Mouse (Mus musculus) large intestine, adult 2 months (tissue): ENCODE measurements around the gene Osgep. TPM values are rescaled to one million over a fixed set of nuclear protein-coding genes. Genes with fewer than 3 reads are reported as not detected.
"Not testable (repeated sequence)": the region's sequence is repeated elsewhere in the genome, so short reads cannot be mapped to it uniquely, and the experiment has no call there.

Experiments
- DNase-seq: peaks from one replicate; pipeline ENCODE4 v3.0.0-alpha.2; 2012; ENCODE audit warnings: low read depth, low spot score
- WGBS: fragments of 180-500 bp; shearing (Covaris S2); methylation state at CpG from one replicate; pipeline ENCODE4 v1.1.7; 2018; 5-methylcytosine and 5-hydroxymethylcytosine counted together
- polyA plus RNA-seq: library from polyadenylated mRNA; depleted of rRNA; stranded (reverse); fragments of >200 nt; gene quantifications from 2 replicates; pipeline ENCODE4 v1.2.3, GENCODE M21; 2012; rRNA removed

The Osgep gene
- polyA plus RNA-seq: 57.4 and 75.0 TPM in 2 replicates

DNA sequence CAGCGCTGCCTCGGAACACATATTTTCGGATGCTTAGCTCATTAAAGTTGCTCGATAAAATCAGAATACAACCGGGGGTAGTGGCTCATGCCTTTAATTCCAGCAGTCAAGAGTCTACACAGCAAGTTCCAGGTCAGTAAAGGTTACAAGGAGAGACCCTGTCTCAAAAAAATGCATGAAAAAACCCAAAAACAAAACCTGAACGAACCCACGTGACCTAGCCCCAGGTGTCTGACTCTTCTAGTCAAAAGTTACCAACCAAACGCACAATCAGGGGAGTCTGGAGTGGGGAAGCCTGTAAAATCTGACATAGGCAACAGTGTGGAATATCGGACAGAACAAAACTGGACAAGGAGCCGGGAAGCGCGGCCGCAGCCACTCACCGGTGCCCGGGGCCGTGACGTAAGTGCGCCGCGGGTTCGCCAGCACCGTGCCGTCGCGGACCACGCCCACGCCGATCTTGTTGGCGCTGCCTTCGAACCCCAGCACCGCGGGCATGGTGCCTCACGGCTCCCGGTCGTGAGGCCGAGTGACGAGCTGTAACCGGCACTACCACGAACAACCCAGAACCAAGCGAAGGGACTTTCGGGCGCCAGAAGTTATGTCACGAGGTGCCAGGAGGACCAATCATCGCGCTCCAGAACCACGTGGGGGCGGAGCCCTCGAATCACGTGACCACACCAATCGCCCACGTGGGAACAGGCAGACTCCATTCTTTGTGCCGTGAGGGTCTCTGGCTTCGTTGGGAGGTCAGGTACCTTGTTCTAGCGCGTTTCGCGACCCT, at the start of gene Osgep, which contains the start of gene Apex1:
TSS of gene Osgep (minus strand) at position 613 of the 784 bp plus-strand sequence.
TSS of gene Apex1 (plus strand) at position 688 of the 784 bp plus-strand sequence.
- DNase-seq: peak; percentile 81
- WGBS: under 1% methylated on average over 57 of the region's 57 CpGs

DNA sequence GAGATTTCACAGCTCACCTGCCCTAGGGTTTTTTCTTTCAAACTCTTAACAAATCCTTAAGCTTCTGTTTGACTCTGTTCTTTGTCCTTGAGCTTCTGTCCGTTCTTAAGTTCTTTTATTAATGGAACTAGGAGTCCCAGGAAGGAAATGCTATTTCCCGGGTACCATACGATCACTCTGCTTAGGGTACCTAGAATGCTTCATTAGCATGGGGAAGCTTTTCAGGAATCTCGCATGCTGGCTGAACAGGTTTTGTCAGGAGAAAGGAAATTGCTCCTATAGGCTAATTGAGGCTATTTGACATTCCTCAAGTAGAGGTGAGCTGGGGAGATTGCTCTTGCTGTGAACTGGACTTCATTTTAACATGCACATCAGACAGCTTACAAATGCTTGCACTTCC, 49.0 kb upstream of the Osgep start:
- no peak for DNase-seq
- 35% methylated on average over 4 of the region's 4 CpGs for WGBS

DNA sequence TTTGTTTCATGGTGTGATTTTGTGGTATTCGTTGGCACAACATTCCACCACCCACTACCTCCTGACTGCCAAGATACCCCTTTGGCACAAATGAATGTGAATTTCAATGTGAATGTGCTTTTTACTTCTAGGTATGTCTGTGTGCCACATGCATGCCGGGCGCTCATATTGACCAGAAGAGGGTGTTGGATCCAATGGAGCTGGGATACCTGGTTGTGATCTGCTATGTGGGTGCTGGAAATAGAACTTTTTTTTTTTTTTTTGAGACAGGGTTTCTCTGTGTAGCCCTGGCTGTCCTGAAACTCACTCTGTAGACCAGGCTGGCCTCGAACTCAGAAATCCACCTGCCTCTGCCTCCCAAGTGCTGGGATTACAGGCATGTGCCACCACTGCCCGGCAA, 48.4 kb upstream of the Osgep start:
- not testable (repeated sequence) for DNase-seq
- 92% methylated on average over 5 of the region's 5 CpGs for WGBS

DNA sequence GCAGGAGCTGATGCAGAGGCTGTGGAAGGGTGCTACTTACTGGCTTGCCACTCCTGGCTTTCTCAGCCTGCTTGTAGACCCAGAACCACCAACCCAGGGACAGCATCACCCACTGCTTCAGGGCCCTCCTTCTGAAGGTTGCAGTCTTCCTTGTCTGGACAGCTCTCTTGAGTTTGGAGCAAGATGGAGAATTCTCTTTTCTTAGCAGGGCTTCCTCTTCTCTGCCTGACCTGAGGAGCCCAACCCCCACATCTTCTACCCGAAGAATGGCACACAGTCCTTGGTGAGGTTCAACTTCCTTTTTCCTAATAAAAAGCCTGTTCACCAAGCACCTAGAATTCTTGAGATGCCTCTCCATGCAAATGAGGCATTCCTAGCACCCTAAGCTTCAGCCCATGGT, 46.1 kb upstream of the Osgep start:
- no peak for DNase-seq
- 38% methylated on average over 1 of the region's 1 CpGs for WGBS

DNA sequence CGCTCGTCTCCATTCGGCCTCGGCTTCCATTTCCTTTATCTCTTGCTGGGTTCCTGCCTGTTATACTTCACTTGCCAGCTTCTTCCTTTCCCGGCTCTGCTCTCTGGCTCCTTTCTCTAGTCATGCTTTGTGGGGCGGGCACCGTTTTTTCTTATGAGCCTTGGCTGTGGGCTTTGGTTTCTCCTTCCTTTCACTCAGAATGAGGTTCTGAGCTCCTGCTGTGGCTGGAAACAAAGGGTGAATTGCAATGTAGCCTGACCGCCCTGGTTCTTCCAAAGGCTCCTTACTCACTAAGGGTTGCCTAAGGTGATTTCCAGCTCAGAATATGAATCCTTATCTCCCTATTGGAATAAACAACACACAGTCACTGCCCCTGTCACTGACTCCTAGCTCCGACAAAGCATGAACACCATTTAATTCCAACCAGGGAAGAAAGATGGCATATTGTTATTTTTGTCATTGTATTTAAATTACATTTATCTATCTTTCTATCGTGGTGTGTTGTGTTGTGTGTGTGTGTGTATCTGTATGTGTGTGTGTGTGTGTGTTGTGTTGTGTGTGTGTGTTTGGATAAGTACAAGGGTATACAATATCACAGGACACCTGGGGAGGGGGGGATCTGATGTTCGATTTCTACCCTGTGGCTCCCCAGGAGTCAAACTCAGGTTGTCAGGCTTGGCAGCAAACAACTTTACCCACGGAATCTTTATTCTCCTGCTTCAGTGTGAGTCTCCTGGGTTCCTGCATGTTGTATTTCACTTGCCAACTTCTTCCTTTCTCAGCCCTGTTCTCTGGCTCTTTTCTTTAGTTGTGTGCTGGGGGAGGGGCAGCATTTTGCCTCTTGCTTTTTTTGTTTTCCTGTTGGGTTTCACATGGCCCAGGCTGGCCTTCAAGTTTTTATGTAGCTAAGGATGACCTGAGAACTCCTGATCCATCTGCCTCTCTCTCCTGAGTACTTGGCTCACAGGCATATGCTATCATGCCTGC, 45.2 kb upstream of the Osgep start:
- 60% methylated on average over 12 of the region's 12 CpGs for WGBS

DNA sequence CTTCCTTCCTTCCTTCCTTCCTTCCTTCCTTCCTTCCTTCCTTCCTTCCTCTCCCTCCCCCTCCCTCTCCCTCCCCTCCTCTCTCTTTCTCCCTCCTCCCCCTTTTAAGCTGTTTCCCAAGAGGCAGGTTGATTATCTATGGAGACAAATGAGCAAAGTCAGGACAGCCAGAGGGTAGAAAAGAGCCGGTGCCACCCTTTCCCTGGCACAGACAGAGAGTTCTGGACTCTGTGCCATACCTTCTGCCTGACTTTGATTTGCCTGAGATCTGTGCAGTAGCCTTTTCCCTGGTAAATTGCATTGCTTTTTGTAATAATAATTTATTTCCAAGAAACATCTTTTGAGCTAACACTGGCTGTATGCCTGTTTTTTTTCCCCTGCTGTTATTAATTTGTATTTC, 44.3 kb upstream of the Osgep start:
- no peak for DNase-seq
- 17% methylated on average over 1 of the region's 1 CpGs for WGBS

More for the DNA sequence above, 45.2 kb upstream of the Osgep start:
- no peak for DNase-seq

DNA sequence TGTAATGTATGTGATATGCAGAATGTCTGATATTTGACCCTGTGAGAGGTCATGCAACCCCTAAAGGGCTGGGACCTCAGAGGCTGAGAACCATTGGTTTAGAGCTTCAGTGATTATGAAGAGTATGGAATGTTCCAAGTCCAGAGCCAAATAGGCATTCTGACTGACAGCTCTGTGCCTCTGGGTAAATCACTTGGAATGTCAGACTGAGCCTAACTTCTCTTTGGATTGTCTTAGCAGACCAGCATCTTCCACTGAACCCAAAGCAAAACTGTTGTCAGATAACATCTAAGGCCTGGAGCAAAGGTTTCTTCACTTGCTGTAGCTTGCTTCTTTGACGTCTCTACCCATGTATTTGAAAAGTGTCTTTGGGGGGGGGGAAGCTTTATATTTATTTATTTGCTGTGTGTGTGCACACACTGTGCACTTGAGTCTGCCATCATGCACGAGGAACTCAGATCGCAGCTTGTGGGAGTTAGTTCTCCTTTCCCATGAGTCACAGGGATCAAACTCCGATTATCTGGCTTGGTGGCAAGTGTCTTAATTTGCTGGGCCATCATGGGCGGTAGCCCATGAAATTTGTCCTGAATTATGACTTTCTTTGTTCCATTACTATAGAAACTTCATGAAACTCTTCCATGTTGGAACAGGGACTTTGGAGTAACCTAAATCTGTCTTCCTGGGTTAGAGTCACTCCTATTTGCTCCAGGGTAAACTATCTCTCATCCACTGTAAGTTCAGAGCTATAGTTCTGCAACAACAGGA, 43.7 kb upstream of the Osgep start:
- no peak for DNase-seq
- WGBS: 77% methylated on average over 5 of the region's 5 CpGs

DNA sequence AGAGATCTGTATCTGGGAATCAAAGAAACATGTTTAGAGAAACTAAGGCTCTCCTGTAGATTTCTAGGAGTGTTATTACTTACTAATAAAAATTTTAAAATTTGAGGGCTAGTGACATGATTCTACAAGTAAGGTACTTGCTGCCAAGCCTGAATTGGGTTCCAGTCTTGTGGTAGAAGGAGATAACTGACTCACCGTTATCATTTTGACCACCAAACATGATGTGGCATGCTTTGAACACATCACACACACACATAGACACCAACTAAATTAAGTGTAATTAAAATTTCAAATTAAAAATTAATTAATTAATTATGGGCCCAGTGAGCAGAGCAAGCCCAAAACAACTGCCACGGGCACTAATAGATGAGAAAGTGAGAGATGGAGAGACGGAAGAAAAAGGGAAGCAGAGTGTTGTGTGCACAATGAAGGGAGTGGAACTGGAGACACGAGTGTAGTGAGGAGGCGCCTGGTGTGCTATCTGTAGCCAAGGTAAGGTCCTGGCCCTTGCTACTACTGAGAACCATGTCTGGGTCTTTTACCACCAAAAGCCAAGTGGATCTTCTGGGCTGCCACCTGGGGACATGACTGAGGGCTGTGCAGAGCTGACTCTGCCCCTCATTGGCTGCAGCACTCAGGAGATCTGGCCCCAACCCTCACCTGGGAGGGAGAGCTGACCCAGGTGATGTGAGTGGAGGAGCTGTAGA, 33.7 kb upstream of the Osgep start:
- DNase-seq: not testable (repeated sequence)
- WGBS: 86% methylated on average over 5 of the region's 5 CpGs

DNA sequence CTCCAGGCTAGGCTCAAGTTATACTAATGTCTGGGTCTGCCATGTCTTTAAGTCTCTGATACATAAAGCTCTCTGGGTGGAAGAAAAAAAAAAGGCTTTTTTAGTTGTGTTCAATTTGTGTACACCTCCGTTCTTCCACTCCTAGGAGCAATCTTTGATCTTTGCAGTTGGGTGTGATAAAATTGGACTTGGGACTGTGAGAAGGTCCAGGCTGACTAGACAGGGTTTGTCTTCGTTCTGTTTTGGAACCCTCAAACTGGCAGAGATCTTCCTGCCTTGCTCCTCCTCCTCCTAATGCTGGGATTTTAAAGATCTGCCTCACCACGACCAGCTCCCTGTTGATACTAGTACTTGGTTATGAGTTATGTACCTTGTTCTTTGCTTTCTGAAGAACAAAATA, 32.5 kb upstream of the Osgep start:
- WGBS: 29% methylated on average over 3 of the region's 3 CpGs

DNA sequence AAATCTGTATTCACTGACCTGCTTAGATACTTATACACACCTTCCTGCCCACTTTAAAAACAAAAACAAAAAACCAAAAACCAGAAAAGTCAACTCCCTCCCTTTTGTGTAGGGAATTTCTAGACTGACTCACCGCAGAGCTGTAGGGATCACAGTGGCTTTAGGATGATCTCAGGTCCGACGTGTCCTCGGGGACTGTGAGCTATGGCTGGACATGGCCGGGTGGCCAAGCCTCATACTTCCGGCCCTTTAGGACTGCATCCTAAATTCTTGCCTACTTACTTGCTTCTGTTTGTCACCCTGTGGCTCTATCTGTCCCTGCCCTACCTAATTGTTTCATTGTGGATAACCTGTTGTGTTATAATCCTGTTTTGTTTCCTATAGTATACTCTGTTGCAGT, 32.0 kb upstream of the Osgep start:
- WGBS: 43% methylated on average over 6 of the region's 6 CpGs
- DNase-seq: not testable (repeated sequence)

More for the DNA sequence above, 32.5 kb upstream of the Osgep start:
- not testable (repeated sequence) for DNase-seq

DNA sequence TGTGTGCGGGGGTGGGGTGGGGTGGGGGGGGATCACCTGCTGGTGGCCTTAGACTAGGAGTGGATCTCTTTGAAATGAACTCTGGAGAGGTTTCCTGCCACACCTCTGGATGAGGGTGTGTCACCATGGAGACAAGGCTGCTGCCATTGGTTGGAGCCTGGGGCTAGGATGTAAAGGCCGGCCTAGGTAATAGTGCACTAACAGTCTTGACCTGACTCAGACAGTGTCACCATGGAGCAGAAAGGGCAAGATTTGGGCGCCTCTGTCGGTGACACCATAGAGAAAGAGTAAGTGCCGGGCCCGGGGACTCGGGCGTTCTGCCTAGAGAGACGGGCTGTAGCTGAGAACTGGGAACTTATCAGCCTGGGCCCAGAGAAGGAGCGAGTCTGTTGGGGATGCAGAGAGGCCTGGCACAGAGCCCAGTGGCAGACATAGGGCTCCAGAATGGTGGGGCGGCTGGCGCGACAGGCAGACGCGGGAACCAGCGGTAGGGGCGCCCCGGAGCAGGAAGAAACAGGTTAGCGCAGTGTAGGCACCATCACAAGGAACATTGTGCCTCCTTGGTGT, 31.3 kb upstream of the Osgep start, which contains the start of gene Pnp2:
TSS of gene Pnp2 (plus strand) at position 51 of the 567 bp plus-strand sequence.
- WGBS: 10% methylated on average over 19 of the region's 19 CpGs
- DNase-seq: not testable (repeated sequence)

DNA sequence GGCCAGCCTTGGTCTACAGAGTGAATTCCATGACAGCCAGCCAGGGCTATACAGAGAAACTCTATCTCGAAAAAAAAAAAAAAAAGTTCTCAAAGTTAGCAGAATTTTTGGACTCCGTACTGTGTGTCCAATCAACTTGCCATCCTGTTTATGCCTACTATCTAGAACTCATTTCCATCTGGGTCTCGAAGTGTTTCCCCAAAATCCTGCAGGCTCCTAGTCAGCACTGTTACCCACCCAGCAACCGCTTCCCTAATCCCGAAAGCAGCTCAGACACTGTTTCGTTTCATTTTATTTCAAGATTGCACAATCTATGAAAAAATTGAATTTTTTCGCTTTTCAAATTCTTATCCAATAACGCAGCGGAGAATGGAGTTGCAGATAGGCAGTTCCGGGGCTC, 30.8 kb upstream of the Osgep start:
- DNase-seq: no peak
- WGBS: 62% methylated on average over 10 of the region's 10 CpGs

DNA sequence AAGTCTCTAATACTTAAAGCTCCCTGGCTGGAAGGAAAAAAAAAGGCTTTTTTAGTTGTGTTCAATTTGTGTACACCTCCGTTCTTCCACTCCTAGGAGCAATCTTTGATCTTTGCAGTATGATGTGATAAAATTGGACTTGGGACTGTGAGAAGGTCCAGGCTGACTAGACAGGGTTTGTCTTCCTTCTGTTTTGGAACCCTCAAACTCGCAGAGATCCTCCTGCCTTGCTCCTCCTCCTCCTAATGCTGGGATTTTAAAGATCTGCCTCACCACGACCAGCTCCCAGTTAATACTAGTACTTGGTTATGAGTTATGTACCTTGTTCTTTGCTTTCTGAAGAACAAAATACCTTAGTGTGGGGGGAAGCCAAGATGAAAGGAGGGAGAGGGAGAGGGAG, 20.8 kb upstream of the Osgep start:
- DNase-seq: not testable (repeated sequence)

DNA sequence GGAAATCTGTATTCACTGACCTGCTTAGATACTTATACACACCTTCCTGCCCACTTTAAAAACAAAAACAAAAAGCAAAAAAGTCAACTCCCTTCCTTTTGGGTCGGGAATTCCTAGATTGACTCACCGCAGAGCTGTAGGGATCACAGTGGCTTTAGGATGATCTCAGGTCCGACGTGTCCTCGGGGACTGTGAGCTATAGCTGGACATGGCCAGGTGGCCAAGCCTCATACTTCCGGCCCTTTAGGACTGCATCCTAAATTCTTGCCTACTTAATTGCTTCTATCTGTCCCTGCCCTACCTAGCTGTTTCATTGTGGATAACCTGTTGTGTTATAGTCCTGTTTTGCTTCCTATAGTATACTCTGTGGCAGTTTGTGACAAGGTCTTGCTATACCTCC, 20.4 kb upstream of the Osgep start:
- not testable (repeated sequence) for DNase-seq
- 1% methylated on average over 6 of the region's 6 CpGs for WGBS

More for the DNA sequence above, 20.8 kb upstream of the Osgep start:
- WGBS: 6% methylated on average over 3 of the region's 3 CpGs

DNA sequence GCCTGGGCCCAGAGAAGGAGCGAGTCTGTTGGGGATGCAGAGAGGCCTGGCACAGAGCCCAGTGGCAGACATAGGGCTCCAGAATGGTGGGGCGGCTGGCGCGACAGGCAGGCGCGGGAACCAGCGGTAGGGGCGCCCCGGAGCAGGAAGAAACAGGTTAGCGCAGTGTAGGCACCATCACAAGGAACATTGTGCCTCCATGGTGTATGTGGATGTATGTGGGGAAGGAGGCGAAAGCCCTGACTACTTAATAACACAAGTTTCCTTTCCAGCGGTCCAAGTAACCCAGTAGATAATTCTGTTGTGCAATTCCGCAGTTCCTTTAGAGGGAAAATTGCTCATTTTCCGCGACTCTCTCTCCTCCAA, 20.0 kb upstream of the Osgep start:
- 0% methylated on average over 14 of the region's 15 CpGs for WGBS
- not testable (repeated sequence) for DNase-seq

DNA sequence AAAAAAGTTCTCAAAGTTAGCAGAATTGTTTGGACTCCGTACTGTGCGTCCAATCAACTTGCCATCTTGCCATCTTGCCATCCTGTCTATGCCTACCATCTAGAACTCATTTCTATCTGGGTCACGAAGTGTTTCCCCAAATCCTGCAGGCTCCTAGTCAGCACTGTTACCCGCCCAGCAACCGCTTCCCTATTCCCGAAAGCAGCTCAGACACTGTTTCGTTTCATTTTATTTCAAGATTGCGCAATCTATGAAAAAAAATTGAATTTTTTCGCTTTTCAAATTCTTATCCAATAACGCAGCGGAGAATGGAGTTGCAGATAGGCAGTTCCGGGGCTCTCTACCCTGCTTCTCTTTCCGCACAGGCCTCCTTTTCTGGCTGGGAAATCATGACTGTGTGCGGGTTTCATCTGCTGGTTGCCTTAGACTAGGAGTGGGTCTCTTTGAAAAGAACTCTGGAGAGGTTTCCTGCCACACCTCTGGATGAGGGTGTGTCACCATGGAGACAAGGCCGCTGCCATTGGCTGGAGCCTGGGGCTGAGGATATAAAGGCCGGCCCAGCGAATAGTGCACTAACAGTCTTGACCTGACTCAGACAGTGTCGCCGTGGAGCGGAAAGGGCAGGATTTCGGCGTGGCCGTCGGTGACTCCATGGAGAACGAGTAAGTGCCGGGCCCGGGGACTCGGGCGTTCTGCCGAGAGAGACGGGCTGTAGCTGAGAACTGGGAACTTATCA, 19.4 kb upstream of the Osgep start, which contains the start of gene Gm49342:
TSS of gene Gm49342 (plus strand) at position 586 of the 736 bp plus-strand sequence.
- 5% methylated on average over 31 of the region's 31 CpGs for WGBS
- DNase-seq: peak; percentile 90

DNA sequence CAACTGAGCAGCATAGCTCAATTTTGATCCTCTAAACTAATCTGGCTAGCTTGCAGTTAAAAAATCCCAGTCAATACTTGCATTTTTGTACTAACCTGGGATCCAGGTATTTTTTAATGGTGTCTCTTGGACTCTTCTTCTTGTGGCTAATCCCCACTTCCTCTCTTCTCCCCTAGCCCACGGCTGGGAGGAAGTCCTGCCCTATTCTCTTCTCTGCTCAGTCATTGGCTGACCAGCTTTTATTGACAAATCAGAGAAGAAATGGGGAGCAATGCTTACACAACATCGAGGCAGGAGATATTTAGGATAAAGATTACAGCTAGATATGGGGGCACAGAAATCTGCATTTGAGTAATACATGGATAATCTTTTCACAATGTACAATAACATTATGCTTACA, 14.2 kb upstream of the Osgep start:
- DNase-seq: no peak
- 31% methylated on average over 2 of the region's 2 CpGs for WGBS
